Mouse (Mus musculus) kidney, embryonic 16.5 days (tissue): ENCODE data around the gene Hspb11. TPM values are rescaled to one million over a fixed set of nuclear protein-coding genes. Genes with fewer than 3 reads are reported as not detected.

ENCODE experiments used
- ATAC-seq: fragments of 200-750 bp; cut with Nextera tagmentation; 2 replicates; pipeline ENCODE4 v1.8.0; 2017; ENCODE audit warnings: moderate TSS enrichment; ENCODE audit not compliant: low FRiP score, low TSS enrichment
- H3K27ac ChIP-seq: fragments of 300-500 bp; sonication (generic); 2 replicates; pipeline ENCODE4 v1.5.1; 2014; ENCODE audit warnings: low read length
- H3K27me3 ChIP-seq: fragments of 300-500 bp; sonication (generic); 2 replicates; pipeline ENCODE4 v1.6.1; 2014; ENCODE audit warnings: low read length, control low read depth, mixed read lengths; ENCODE audit not compliant: insufficient read depth
- H3K36me3 ChIP-seq: fragments of 300-500 bp; sonication (generic); 2 replicates; pipeline ENCODE4 v1.6.1; 2014; ENCODE audit warnings: low read length, control low read depth, mixed read lengths; ENCODE audit not compliant: insufficient read depth
- H3K4me1 ChIP-seq: fragments of 300-500 bp; sonication (generic); 2 replicates; pipeline ENCODE4 v1.6.1; 2014; ENCODE audit warnings: low read length, control low read depth, mixed read lengths; ENCODE audit not compliant: insufficient read depth
- H3K4me2 ChIP-seq: fragments of 300-500 bp; sonication (generic); replicated peaks from 2 replicates; pipeline ENCODE4 v1.6.1; 2014; ENCODE audit warnings: low read depth, low read length
- H3K4me3 ChIP-seq: fragments of 300-500 bp; sonication (generic); 2 replicates; pipeline ENCODE4 v1.5.1; 2014; ENCODE audit warnings: mild to moderate bottlenecking, low read length
- H3K9ac ChIP-seq: fragments of 300-500 bp; sonication (generic); replicated peaks from 2 replicates; pipeline ENCODE4 v1.6.1; 2014; ENCODE audit warnings: low read length
- H3K9me3 ChIP-seq: fragments of 300-500 bp; sonication (generic); 2 replicates; pipeline ENCODE4 v1.6.1; 2016; ENCODE audit warnings: low read length, control low read depth
- WGBS: fragments of 180-500 bp; shearing (Covaris S2); extraction: QIAGEN DNeasy Blood & Tissue Kit; methylation state at CpG from one replicate; pipeline ENCODE4 v1.1.7; 2014; 5-methylcytosine and 5-hydroxymethylcytosine counted together
- polyA plus RNA-seq: library from polyadenylated mRNA; unstranded; fragments of >200 nt; fragmentation: Nextera tagmentation; extraction: Ambion mirVana; gene quantifications from 2 replicates; pipeline ENCODE4 v1.2.1, GENCODE M21; 2015

Hspb11 gene
- polyA plus RNA-seq, 1 experiment from 2014 or later, result 32.8 TPM

- no peak overlapping the region for H3K4me3 ChIP-seq
- no peak for ATAC-seq
- no peak overlapping the region for H3K27ac ChIP-seq
- H3K9me3 ChIP-seq, result no peaks in the 10 kb centered on the region
- H3K27me3 ChIP-seq, result no peaks in the 10 kb centered on the region
- WGBS, result 77% methylated on average over 11 of the region's 11 CpGs
- H3K9ac ChIP-seq, result no peak overlapping the region
- H3K36me3 ChIP-seq, result no peaks in the 10 kb centered on the region
- H3K4me2 ChIP-seq, result no peak overlapping the region
- no peaks in the 10 kb centered on the region for H3K4me1 ChIP-seq
These were observed 29.9 kb upstream of the Hspb11 start for GRCm38 (mm10) chr4:107223225-107224204.

GRCm38 (mm10) chr4:107226313-107226712 is 27.1 kb upstream of the Hspb11 start:
- no peak overlapping the region for H3K4me2 ChIP-seq
- H3K9ac ChIP-seq, result no peak overlapping the region
- WGBS, result 88% methylated on average over 2 of the region's 2 CpGs
- H3K4me1 ChIP-seq, result no peaks in the 10 kb centered on the region
- ATAC-seq, result no peak
- H3K4me3 ChIP-seq, result no peak overlapping the region
- 0 out of 2 replicates have a peak, but pooled peaks cover 6% of the 10 kb centered on the region for H3K36me3 ChIP-seq
- H3K27ac ChIP-seq, result no peak overlapping the region
- no peaks in the 10 kb centered on the region for H3K27me3 ChIP-seq
- H3K9me3 ChIP-seq, result no peaks in the 10 kb centered on the region

GRCm38 (mm10) chr4:107232219-107232618 is 21.2 kb upstream of the Hspb11 start:
- WGBS, result 74% methylated on average over 3 of the region's 3 CpGs
- H3K27me3 ChIP-seq, result no peaks in the 10 kb centered on the region
- no peaks in the 10 kb centered on the region for H3K9me3 ChIP-seq
- no peak overlapping the region for H3K9ac ChIP-seq
- no peak overlapping the region for H3K27ac ChIP-seq
- H3K4me1 ChIP-seq, result no peaks in the 10 kb centered on the region
- no peak overlapping the region for H3K4me2 ChIP-seq
- H3K36me3 ChIP-seq, result peaks cover 48% of the 10 kb centered on the region
- no peak for ATAC-seq
- H3K4me3 ChIP-seq, result no peak overlapping the region

GRCm38 (mm10) chr4:107238253-107238652 is 15.1 kb upstream of the Hspb11 start:
- no peak overlapping the region for H3K4me3 ChIP-seq
- 0 out of 2 replicates have a peak, but pooled peaks cover 5% of the 10 kb centered on the region for H3K9me3 ChIP-seq
- H3K9ac ChIP-seq, result no peak overlapping the region
- H3K4me2 ChIP-seq, result no peak overlapping the region
- 92% methylated on average over 2 of the region's 2 CpGs for WGBS
- H3K27me3 ChIP-seq, result no peaks in the 10 kb centered on the region
- peaks cover 81% of the 10 kb centered on the region for H3K36me3 ChIP-seq
- H3K27ac ChIP-seq, result no peak overlapping the region
- no peak for ATAC-seq
- H3K4me1 ChIP-seq, result no peaks in the 10 kb centered on the region

- H3K27ac ChIP-seq, result no peak overlapping the region
- H3K9ac ChIP-seq, result no peak overlapping the region
- H3K36me3 ChIP-seq, result peaks cover 63% of the 10 kb centered on the region
- 95% methylated on average over 6 of the region's 6 CpGs for WGBS
- H3K4me3 ChIP-seq, result no peak overlapping the region
- ATAC-seq, result no peak
- no peaks in the 10 kb centered on the region for H3K27me3 ChIP-seq
- peaks cover 14% of the 10 kb centered on the region for H3K4me1 ChIP-seq
- 0 out of 2 replicates have a peak, but pooled peaks cover 5% of the 10 kb centered on the region for H3K9me3 ChIP-seq
- H3K4me2 ChIP-seq, result no peak overlapping the region
These were observed 13.2 kb upstream of the Hspb11 start for GRCm38 (mm10) chr4:107240196-107240595.

- no peak for ATAC-seq
- no peak overlapping the region for H3K4me3 ChIP-seq
- WGBS, result 71% methylated on average over 6 of the region's 6 CpGs
- H3K27me3 ChIP-seq, result no peaks in the 10 kb centered on the region
- no peak overlapping the region for H3K9ac ChIP-seq
- H3K4me1 ChIP-seq, result peaks cover 37% of the 10 kb centered on the region
- 0 out of 2 replicates have a peak, but pooled peaks cover 5% of the 10 kb centered on the region for H3K9me3 ChIP-seq
- H3K27ac ChIP-seq, result no peak overlapping the region
- H3K36me3 ChIP-seq, result peaks cover 37% of the 10 kb centered on the region
- no peak overlapping the region for H3K4me2 ChIP-seq
These were observed 9.7 kb upstream of the Hspb11 start for GRCm38 (mm10) chr4:107243365-107244333.

- 50% methylated on average over 2 of the region's 2 CpGs for WGBS
- no peak for ATAC-seq
- no peak overlapping the region for H3K4me3 ChIP-seq
- no peaks in the 10 kb centered on the region for H3K27me3 ChIP-seq
- H3K27ac ChIP-seq, result peak overlapping the region; percentile 68; the same call in 1 of the 2 replicates
- H3K9me3 ChIP-seq, result 0 out of 2 replicates have a peak, but pooled peaks cover 5% of the 10 kb centered on the region
- no peak overlapping the region for H3K4me2 ChIP-seq
- H3K36me3 ChIP-seq, result peaks cover 20% of the 10 kb centered on the region
- no peak overlapping the region for H3K9ac ChIP-seq
- H3K4me1 ChIP-seq, result peaks cover 46% of the 10 kb centered on the region
These were observed 8.0 kb upstream of the Hspb11 start for GRCm38 (mm10) chr4:107245368-107245767.

- H3K27me3 ChIP-seq, result no peaks in the 10 kb centered on the region
- H3K9me3 ChIP-seq, result 0 out of 2 replicates have a peak, but pooled peaks cover 5% of the 10 kb centered on the region
- ATAC-seq, result no peak
- H3K4me1 ChIP-seq, result peaks cover 47% of the 10 kb centered on the region
- H3K4me2 ChIP-seq, result no peak overlapping the region
- H3K36me3 ChIP-seq, result peaks cover 14% of the 10 kb centered on the region
- WGBS, result 60% methylated on average over 1 of the region's 1 CpGs
- no peak overlapping the region; the same call in 1 of the 2 replicates for H3K27ac ChIP-seq
- no peak overlapping the region for H3K4me3 ChIP-seq
- H3K9ac ChIP-seq, result no peak overlapping the region
These were observed 7.4 kb upstream of the Hspb11 start for GRCm38 (mm10) chr4:107246040-107246439.

- Histone ChIP-seq H3K4me2 (no peak overlapping the region), H3K9ac (0 out of 2 replicates have a peak overlapping the region, but pooled peaks have one; percentile 22), H3K9me3 (no peaks in the 10 kb centered on the region), H3K36me3 (peaks cover 5% of the 10 kb centered on the region; the same call in 1 of the 2 replicates), H3K4me1 (peaks cover 54% of the 10 kb centered on the region), H3K27me3 (no peaks in the 10 kb centered on the region), H3K27ac (no peak overlapping the region), H3K4me3 (no peak overlapping the region)
- ATAC-seq, result no peak
- 85% methylated on average over 9 of the region's 9 CpGs for WGBS
These were observed 6.3 kb upstream of the Hspb11 start for GRCm38 (mm10) chr4:107247110-107247509.
